Mouse (Mus musculus) liver, embryonic 14.5 days (tissue): ENCODE results near the gene Slc1a5. TPM values are rescaled to one million over a fixed set of nuclear protein-coding genes. Genes with fewer than 3 reads are reported as not detected.
A peak's percentile ranks its signal among the peaks of the same experiment; 100 is the strongest.

Experiments used
- ATAC-seq: fragments of 200-750 bp; cut with Nextera tagmentation; 2 replicates; pipeline ENCODE4 v1.8.0; 2017; ENCODE audit warnings: moderate number of reproducible peaks, mild to moderate bottlenecking, moderate library complexity; ENCODE audit not compliant: insufficient read depth
- DNase-seq, 3 experiments: peaks; one replicate each; pipeline ENCODE4 v3.0.0-alpha.2; 2012 to 2013; ENCODE audit warnings: low read depth in 3 of 3, low spot score in 3 of 3
- H3K27ac ChIP-seq: fragments of 300-500 bp; sonication (generic); 2 replicates; pipeline ENCODE4 v1.5.1; 2014; ENCODE audit warnings: moderate library complexity, mild to moderate bottlenecking, control low read depth, inconsistent platforms
- H3K27me3 ChIP-seq: fragments of 300-500 bp; sonication (generic); 2 replicates; pipeline ENCODE4 v1.6.1; 2014; ENCODE audit warnings: mild to moderate bottlenecking, low read length, moderate library complexity; ENCODE audit not compliant: control insufficient read depth, insufficient read depth
- H3K36me3 ChIP-seq: fragments of 300-500 bp; sonication (generic); replicated peaks from 2 replicates; pipeline ENCODE4 v1.6.1; 2014; ENCODE audit warnings: low read depth; ENCODE audit not compliant: control insufficient read depth, insufficient read depth
- H3K4me1 ChIP-seq, 2 experiments: fragments of 200-500 bp in 1 of 2; fragments of 300-500 bp in 1 of 2; sonication (generic) in 1 of 2; replicated peaks; 2 replicates each; pipeline ENCODE4 v1.6.1; 2012 to 2014; ENCODE audit warnings: antibody characterized with exemption in 1 of 2, inconsistent platforms in 1 of 2, low read length in 1 of 2; ENCODE audit not compliant: control insufficient read depth in 2 of 2, insufficient read depth in 2 of 2
- H3K4me2 ChIP-seq: fragments of 300-500 bp; sonication (generic); 2 replicates; pipeline ENCODE4 v1.6.1; 2014; ENCODE audit warnings: low read depth, mild to moderate bottlenecking, control low read depth, moderate library complexity
- H3K4me3 ChIP-seq, 2 experiments: fragments of 200-500 bp in 1 of 2; fragments of 300-500 bp in 1 of 2; sonication (generic) in 1 of 2; 2 replicates each; pipeline ENCODE4 v1.5.1; 2012 to 2014; ENCODE audit warnings: low read depth in 2 of 2, low read length in 2 of 2, mild to moderate bottlenecking in 2 of 2, control low read depth in 1 of 2, inconsistent platforms in 1 of 2, moderate library complexity in 1 of 2; ENCODE audit not compliant: insufficient read depth in 1 of 2
- H3K9ac ChIP-seq: fragments of 300-500 bp; sonication (generic); replicated peaks from 2 replicates; pipeline ENCODE4 v1.6.1; 2014; ENCODE audit warnings: mild to moderate bottlenecking, control low read depth, moderate library complexity
- H3K9me3 ChIP-seq: fragments of 300-500 bp; sonication (generic); 2 replicates; pipeline ENCODE4 v1.6.1; 2016; ENCODE audit warnings: low read length, mixed read lengths; ENCODE audit not compliant: control insufficient read depth
- CTCF ChIP-seq: IDR thresholded peaks from 2 replicates; pipeline ENCODE4 v1.5.1; 2016; ENCODE audit warnings: antibody characterized with exemption, low read depth, control low read depth
- EP300 ChIP-seq: IDR thresholded peaks from 2 replicates; pipeline ENCODE4 v1.6.1; 2016; ENCODE audit warnings: antibody characterized with exemption, low read depth
- WGBS: fragments of 180-500 bp; shearing (Covaris S2); extraction: QIAGEN DNeasy Blood & Tissue Kit; methylation state at CpG from one replicate; pipeline ENCODE4 v1.1.7; 2014; ENCODE audit not compliant: insufficient replicate concordance; 5-methylcytosine and 5-hydroxymethylcytosine counted together
- polyA plus RNA-seq, 2 experiments: library from polyadenylated mRNA; depleted of rRNA in 1 of 2; stranded (reverse) in 1 of 2; unstranded in 1 of 2; fragments of >200 nt; fragmentation: Nextera tagmentation in 1 of 2; extraction: Ambion mirVana in 1 of 2; gene quantifications; 2 replicates each; pipeline versions ENCODE4 v1.2.1 to v1.2.3; 2012 to 2014

Gene Slc1a5
- polyA plus RNA-seq, 2 experiments, result 61.7 to 160 TPM

DNA sequence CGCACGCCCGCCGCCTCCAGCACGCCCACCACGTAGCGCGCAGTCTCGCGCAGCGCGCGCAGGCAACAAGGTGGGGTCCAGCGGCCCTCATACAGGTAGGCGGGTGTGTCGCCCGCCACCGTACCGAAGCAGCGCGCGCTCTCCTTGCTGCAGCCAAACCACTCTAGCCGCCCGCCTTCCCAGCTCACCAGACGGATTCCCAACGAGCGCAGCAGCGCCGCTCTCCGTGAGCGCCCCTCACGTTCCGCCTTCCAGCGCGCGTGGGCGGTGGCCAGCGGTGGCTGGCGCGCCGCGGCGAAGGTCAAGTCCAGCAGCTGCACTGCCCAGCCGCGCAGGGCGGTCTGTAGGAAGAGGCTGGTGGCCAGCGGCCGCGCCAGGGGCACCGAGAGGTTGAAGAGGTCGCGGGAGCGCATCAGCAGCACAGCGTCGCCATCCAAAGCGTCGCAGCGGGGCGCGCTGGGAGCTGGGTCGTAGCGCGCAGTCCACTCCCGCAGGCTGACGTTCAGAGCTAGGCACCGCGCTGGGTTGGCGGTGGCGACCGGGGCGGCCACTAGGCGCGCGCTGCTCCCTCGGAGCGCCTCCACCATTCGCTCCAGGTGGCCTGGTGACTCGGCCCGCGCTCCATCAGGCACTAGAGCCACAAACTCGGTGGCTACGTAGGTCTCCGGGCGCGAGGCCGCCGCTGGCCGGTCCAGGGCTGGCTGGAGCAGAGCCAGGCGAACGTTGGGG is 29.9 kb downstream of the Slc1a5 start:
- Histone ChIP-seq H3K9ac (no peak overlapping the region), H3K27ac (no peak overlapping the region)

DNA sequence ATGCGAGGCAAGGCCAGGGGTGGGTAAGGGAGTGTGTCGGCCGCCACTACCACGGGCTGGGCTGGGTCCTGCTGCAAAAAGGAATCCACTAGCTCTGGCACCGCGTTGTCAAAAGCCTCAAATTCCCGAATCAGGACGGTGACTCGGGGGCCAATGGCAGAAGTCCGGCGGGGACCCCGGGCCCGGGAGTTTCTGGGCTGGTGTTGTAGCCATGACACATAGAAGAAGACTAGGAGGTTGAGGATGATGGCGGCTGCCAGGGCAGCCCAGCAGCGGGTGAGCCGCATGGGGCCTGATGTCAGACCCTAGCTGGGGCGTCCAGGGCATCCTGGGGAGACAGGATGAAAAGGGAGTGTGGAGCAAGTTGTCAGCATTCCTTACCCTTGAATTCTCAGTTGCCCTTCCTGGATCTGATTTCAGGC is 30.5 kb downstream of the Slc1a5 start:
- Histone ChIP-seq H3K27ac (no peak overlapping the region), H3K36me3 (no peaks in the 10 kb centered on the region), H3K9ac (no peak overlapping the region), H3K4me2 (peak overlapping the region; percentile 41; the same call in 1 of the 2 replicates), H3K9me3 (no peaks in the 10 kb centered on the region), H3K4me3 (no peak overlapping the region), H3K4me1 (peaks cover 4% of the 10 kb centered on the region in 2 experiments; a peak in 2 of 4 replicates), H3K27me3 (peaks cover 20% of the 10 kb centered on the region)
- 41% methylated on average over 17 of the region's 17 CpGs for WGBS
- TF ChIP-seq EP300, result no peak
- TF ChIP-seq CTCF, result no peak
- DNase-seq (no peak), ATAC-seq (no peak)

More for the DNA sequence above, 29.9 kb downstream of the Slc1a5 start:
- peak overlapping the region; percentile 41 for H3K4me2 ChIP-seq
- ATAC-seq (no peak), DNase-seq (no peak)
- H3K4me1 ChIP-seq, result peaks cover 4% of the 10 kb centered on the region in 2 experiments; a peak in 2 of 4 replicates
- no peaks in the 10 kb centered on the region for H3K36me3 ChIP-seq
- no peaks in the 10 kb centered on the region for H3K9me3 ChIP-seq
- H3K4me3 ChIP-seq, result peak overlapping the region in 1 of 2 experiments; percentile 11; a peak in 1 of 4 replicates
- TF ChIP-seq EP300 (no peak), CTCF (peak; percentile 23; the same call in 1 of the 2 replicates)
- peaks cover 20% of the 10 kb centered on the region for H3K27me3 ChIP-seq
- WGBS, result 25% methylated on average over 90 of the region's 90 CpGs

- Histone ChIP-seq H3K4me1 (peaks cover 4 to 7% of the 10 kb centered on the region in 2 experiments; a peak in 3 of 4 replicates), H3K36me3 (no peaks in the 10 kb centered on the region), H3K27me3 (peaks cover 20% of the 10 kb centered on the region), H3K9me3 (no peaks in the 10 kb centered on the region), H3K4me2 (no peak overlapping the region), H3K4me3 (no peak overlapping the region), H3K9ac (no peak overlapping the region), H3K27ac (no peak overlapping the region)
- 63% methylated on average over 2 of the region's 2 CpGs for WGBS
- ATAC-seq, result no peak
- no peak for DNase-seq
- TF ChIP-seq EP300, result no peak
- TF ChIP-seq CTCF, result peak; percentile 55
Observed at GRCm38 (mm10) chr7:16812505-16812904, 31.4 kb downstream of the Slc1a5 start.

GRCm38 (mm10) chr7:16815351-16815941 is 34.3 kb downstream of the Slc1a5 start, which contains the start of gene Strn4:
Strn4 (plus strand) TSS chr7:16815889.
- no peaks in the 10 kb centered on the region for H3K36me3 ChIP-seq
- H3K27ac ChIP-seq, result peak within 1 kb of the TSS; percentile 80
- peak within 1 kb of the TSS; percentile 97 to 100 for H3K4me3 ChIP-seq
- DNase-seq (no peak), ATAC-seq (no peak)
- no peak for TF ChIP-seq EP300
- no peak for TF ChIP-seq CTCF
- peak within 1 kb of the TSS; percentile 97 for H3K9ac ChIP-seq
- peaks cover 27 to 34% of the 10 kb centered on the region in 2 experiments for H3K4me1 ChIP-seq
- WGBS, result 16% methylated on average over 1 of the region's 1 CpGs
- H3K27me3 ChIP-seq, result peaks cover 17% of the 10 kb centered on the region
- no peaks in the 10 kb centered on the region for H3K9me3 ChIP-seq
- peak within 1 kb of the TSS; percentile 99 for H3K4me2 ChIP-seq

DNA sequence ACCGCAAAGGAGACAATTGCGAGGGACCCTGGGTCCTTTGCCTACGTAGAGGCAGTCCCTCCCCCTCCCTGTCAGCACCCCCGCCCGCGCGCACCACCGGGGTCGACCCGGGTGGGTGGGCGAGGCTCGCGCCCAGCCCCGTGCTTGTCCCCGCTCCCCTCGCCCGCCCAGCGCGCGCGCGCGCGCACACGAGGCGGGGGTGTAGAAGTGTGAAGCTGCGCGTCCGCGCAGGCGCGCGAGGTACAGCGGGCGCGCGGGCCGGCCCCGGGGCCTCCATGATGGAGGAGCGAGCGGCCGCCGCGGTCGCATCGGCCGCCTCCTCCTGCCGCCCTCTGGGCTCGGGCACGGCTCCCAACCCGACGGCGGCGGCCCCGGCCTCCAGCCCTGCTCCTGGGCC is 34.9 kb downstream of the Slc1a5 start:
- H3K36me3 ChIP-seq, result no peaks in the 10 kb centered on the region
- DNase-seq (peak; percentile 64 to 67 (median 66)), ATAC-seq (peak; percentile 80)
- H3K27me3 ChIP-seq, result peaks cover 11% of the 10 kb centered on the region
- H3K4me1 ChIP-seq, result peaks cover 32 to 40% of the 10 kb centered on the region in 2 experiments
- peak overlapping the region; percentile 99 for H3K4me2 ChIP-seq
- peak overlapping the region; percentile 97 for H3K9ac ChIP-seq
- peak overlapping the region; percentile 97 to 100 for H3K4me3 ChIP-seq
- under 1% methylated on average over 49 of the region's 55 CpGs for WGBS
- H3K9me3 ChIP-seq, result no peaks in the 10 kb centered on the region
- no peak for TF ChIP-seq CTCF
- no peak for TF ChIP-seq EP300
- H3K27ac ChIP-seq, result peak overlapping the region; percentile 80
